Mouse (Mus musculus) retina, embryonic 14.5 days (tissue): ENCODE data around the gene Msi2.

ENCODE experiments used
- DNase-seq: peaks from one replicate; pipeline ENCODE4 v3.0.0-alpha.2; 2015; ENCODE audit warnings: low spot score

Msi2 gene

GRCm38 (mm10) chr11:88401333-88401732 lies 317.0 kb downstream of the Msi2 start:
- DNase-seq: no peak

GRCm38 (mm10) chr11:88400926-88401325 lies 317.4 kb downstream of the Msi2 start:
- DNase-seq: no peak

- DNase-seq: no peak
Observed at GRCm38 (mm10) chr11:88400235-88400634, 318.1 kb downstream of the Msi2 start.

GRCm38 (mm10) chr11:88399431-88399830 lies 318.9 kb downstream of the Msi2 start:
- peak; percentile 65 for DNase-seq

- peak; percentile 67 for DNase-seq
Observed at GRCm38 (mm10) chr11:88399028-88399427, 319.3 kb downstream of the Msi2 start.

GRCm38 (mm10) chr11:88395076-88395990 lies 323.0 kb downstream of the Msi2 start:
- DNase-seq: no peak

GRCm38 (mm10) chr11:88394341-88395075 lies 323.8 kb downstream of the Msi2 start:
- DNase-seq: no peak

- no peak for DNase-seq
Observed at GRCm38 (mm10) chr11:88392715-88393114, 325.6 kb downstream of the Msi2 start.

GRCm38 (mm10) chr11:88391181-88391814 lies 327.0 kb downstream of the Msi2 start:
- no peak for DNase-seq

GRCm38 (mm10) chr11:88389530-88389929 lies 328.8 kb downstream of the Msi2 start:
- DNase-seq: peak; percentile 88

GRCm38 (mm10) chr11:88386916-88387315 lies 331.4 kb downstream of the Msi2 start:
- DNase-seq: no peak

- no peak for DNase-seq
Observed at GRCm38 (mm10) chr11:88382449-88382848, 335.9 kb downstream of the Msi2 start.

GRCm38 (mm10) chr11:88381145-88381909 lies 337.0 kb downstream of the Msi2 start:
- DNase-seq: no peak

- no peak for DNase-seq
Observed at GRCm38 (mm10) chr11:88379635-88380034, 338.7 kb downstream of the Msi2 start.

GRCm38 (mm10) chr11:88378686-88379339 lies 339.5 kb downstream of the Msi2 start:
- no peak for DNase-seq

- no peak for DNase-seq
Observed at GRCm38 (mm10) chr11:88372589-88372988, 345.7 kb downstream of the Msi2 start.

GRCm38 (mm10) chr11:88369898-88370297 lies 348.4 kb downstream of the Msi2 start:
- no peak for DNase-seq

GRCm38 (mm10) chr11:88367501-88367900 lies 350.8 kb downstream of the Msi2 start:
- no peak for DNase-seq

GRCm38 (mm10) chr11:88365914-88366540 lies 352.3 kb downstream of the Msi2 start:
- DNase-seq: no peak

GRCm38 (mm10) chr11:88364231-88364630 lies 354.1 kb downstream of the Msi2 start:
- no peak for DNase-seq

GRCm38 (mm10) chr11:88363481-88363880 lies 354.8 kb downstream of the Msi2 start:
- DNase-seq: no peak
